Mouse (Mus musculus) embryonic facial prominence, embryonic 10.5 days (tissue): Measurements from ENCODE around the gene Zbed5. TPM values are rescaled to one million over a fixed set of nuclear protein-coding genes. Genes with fewer than 3 reads are reported as not detected.
"Not testable (repeated sequence)": the region's sequence is repeated elsewhere in the genome, so short reads cannot be mapped to it uniquely, and the experiment has no call there.

Source experiments
- DNase-seq: peaks from one replicate; pipeline ENCODE4 v3.0.0-alpha.2; 2017; ENCODE audit warnings: low spot score
- H3K27ac ChIP-seq: fragments of 300-500 bp; sonication (generic); replicated peaks from 2 replicates; pipeline ENCODE4 v1.5.1; 2016; ENCODE audit warnings: mild to moderate bottlenecking
- H3K27me3 ChIP-seq: fragments of 300-500 bp; sonication (generic); replicated peaks from 2 replicates; pipeline ENCODE4 v1.6.1; 2016; ENCODE audit warnings: low read depth, mild to moderate bottlenecking; ENCODE audit not compliant: poor library complexity, severe bottlenecking
- H3K36me3 ChIP-seq: fragments of 300-500 bp; sonication (generic); replicated peaks from 2 replicates; pipeline ENCODE4 v1.6.1; 2016; ENCODE audit warnings: mild to moderate bottlenecking, moderate library complexity
- H3K4me1 ChIP-seq: fragments of 300-500 bp; sonication (generic); 2 replicates; pipeline ENCODE4 v1.6.1; 2016
- H3K4me3 ChIP-seq: fragments of 300-500 bp; sonication (generic); 2 replicates; pipeline ENCODE4 v1.5.1; 2016; ENCODE audit warnings: mild to moderate bottlenecking, moderate library complexity
- H3K9me3 ChIP-seq: fragments of 300-500 bp; sonication (generic); 2 replicates; pipeline ENCODE4 v1.6.1; 2016; ENCODE audit warnings: mild to moderate bottlenecking
- WGBS: fragments of 180-500 bp; shearing (Covaris S2); methylation state at CpG from one replicate; pipeline ENCODE4 v1.1.7; 2016; 5-methylcytosine and 5-hydroxymethylcytosine counted together
- polyA plus RNA-seq: library from polyadenylated mRNA; unstranded; fragments of >200 nt; fragmentation: Nextera tagmentation; extraction: Ambion mirVana; gene quantifications from 2 replicates; pipeline ENCODE4 v1.2.1, GENCODE M21; 2016

Gene Zbed5
- polyA plus RNA-seq, 1 experiment from 2014 or later: 7.4 TPM

DNA sequence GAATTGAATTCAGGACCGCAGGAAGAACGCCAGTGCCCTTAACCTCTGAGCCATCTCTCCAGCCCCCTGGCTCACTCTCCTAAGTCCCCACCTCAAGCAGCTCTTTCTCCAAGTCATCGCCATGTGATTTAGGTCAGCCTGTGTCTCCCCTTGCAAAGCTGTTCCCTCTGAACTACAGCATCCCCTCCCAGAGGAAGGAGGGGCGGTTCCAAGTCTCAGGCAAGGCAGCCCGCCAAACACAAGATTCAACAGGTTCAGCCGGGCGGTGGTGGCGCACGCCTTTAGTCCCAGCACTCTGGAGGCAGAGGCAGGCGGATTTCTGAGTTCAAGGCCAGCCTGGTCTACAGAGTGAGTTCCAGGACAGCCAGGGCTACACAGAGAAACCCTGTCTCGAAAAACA lies 20.0 kb downstream of the Zbed5 start:
- H3K36me3 ChIP-seq, DNase-seq, H3K27ac ChIP-seq, H3K4me1 ChIP-seq, H3K27me3 ChIP-seq, H3K4me3 ChIP-seq, H3K9me3 ChIP-seq: not testable (repeated sequence)
- 85% methylated on average over 11 of the region's 11 CpGs for WGBS

DNA sequence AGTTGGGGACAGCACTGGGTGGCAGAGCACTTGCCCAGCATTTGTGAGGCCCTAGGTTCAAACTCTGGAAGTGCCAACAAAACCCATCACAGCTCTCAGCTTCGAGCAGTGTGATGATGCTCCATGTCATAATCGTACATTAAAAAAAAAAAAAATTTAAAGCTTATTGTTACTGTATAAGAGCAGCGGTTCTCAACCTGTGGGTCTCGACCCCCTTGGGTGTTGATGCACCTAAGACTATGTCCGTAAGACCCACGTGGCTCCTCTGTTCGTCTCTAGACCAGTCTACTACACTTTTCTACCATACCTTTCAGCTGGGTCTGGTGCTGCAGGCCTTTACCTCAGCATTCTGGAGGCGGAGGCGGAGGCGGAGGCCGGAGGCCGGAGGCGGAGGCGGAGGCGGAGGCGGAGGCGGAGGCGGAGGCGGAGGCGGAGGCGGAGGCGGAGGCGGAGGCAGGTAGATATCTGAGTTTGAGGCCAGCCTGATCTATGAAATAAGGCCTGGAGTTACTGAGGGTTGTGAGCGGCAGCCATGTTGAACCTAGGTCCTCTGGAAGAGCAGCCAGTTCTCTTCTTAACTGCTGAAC lies 22.6 kb downstream of the Zbed5 start:
- no peaks in the 10 kb centered on the region for H3K36me3 ChIP-seq

DNA sequence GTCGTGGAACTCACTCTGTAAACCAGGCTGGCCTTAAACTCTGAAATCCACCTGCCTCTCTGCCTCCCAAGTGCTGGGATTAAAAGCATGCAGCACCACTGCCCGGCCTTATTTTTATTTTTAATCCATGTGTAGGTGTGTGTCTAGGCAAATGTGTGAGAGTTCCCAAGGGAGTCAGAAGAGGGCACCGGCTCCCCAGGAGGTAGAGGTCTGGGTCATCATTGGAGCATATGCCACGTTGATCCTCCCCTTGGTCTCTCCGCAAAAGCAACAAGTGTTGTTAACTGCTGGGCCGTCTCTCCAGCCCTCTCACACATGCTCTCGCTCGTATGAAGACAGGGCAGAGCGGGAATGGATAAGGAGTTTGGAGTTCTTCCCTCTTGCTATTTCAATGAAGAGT lies 23.2 kb downstream of the Zbed5 start:
- whole genome bisulfite sequencing: 88% methylated on average over 9 of the region's 9 CpGs
- Histone ChIP-seq H3K27ac (no peak overlapping the region), H3K27me3 (no peaks in the 10 kb centered on the region), H3K4me3 (no peak overlapping the region), H3K36me3 (no peaks in the 10 kb centered on the region), H3K9me3 (no peaks in the 10 kb centered on the region), H3K4me1 (no peaks in the 10 kb centered on the region)
- DNase-seq: no peak

More for the DNA sequence above, 22.6 kb downstream of the Zbed5 start:
- no peak overlapping the region for H3K4me3 ChIP-seq
- H3K27ac ChIP-seq: no peak overlapping the region
- DNase-seq: no peak
- no peaks in the 10 kb centered on the region for H3K27me3 ChIP-seq
- H3K9me3 ChIP-seq: no peaks in the 10 kb centered on the region
- H3K4me1 ChIP-seq: no peaks in the 10 kb centered on the region
- WGBS: 91% methylated on average over 24 of the region's 24 CpGs

DNA sequence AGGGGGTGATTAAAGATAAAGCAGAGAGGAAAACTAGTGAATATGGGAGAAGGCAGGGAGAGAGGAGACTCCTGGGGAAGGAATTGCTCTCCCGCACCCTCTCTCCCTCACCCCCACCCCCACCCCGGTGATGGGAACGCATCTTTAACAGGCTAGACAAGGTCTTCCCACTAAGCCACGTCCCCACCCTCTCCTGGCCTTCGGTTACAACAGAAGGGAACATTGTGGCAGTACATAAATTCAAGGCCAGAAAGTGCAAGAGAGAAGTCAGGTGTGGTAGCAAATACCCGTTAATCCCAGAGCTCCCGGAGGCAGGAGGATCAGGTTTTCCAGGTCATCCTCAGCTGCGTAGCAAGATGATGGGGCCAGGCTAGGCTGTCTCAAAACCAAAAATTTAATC lies 23.8 kb downstream of the Zbed5 start:
- WGBS: 68% methylated on average over 8 of the region's 8 CpGs
- no peak overlapping the region for H3K27ac ChIP-seq
- no peaks in the 10 kb centered on the region for H3K27me3 ChIP-seq
- no peaks in the 10 kb centered on the region for H3K4me1 ChIP-seq
- H3K36me3 ChIP-seq: no peaks in the 10 kb centered on the region
- H3K9me3 ChIP-seq: no peaks in the 10 kb centered on the region
- no peak overlapping the region for H3K4me3 ChIP-seq
- DNase-seq: no peak

DNA sequence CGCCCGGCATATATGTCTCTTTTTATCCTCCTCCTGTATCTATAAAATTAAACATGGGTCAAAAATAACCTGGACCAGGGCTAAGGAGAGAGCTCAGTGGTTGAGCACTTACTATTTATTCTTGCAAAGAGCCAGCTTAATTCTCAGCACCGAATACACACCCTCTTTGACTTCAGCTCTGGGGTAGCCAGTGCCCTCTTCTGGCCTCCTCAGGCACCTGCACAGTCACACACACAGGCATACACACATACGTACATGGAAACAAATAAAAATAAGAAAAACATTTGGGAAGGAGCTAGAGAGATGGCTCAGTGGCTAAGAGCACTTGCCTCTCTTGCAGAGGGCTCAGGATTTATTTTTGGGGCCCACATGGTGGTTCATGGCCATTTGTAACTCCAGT lies 26.4 kb downstream of the Zbed5 start:
- Histone ChIP-seq H3K27ac (no peak overlapping the region), H3K36me3 (no peaks in the 10 kb centered on the region), H3K9me3 (no peaks in the 10 kb centered on the region), H3K27me3 (no peaks in the 10 kb centered on the region), H3K4me1 (no peaks in the 10 kb centered on the region), H3K4me3 (no peak overlapping the region)
- no peak for DNase-seq
- WGBS: 94% methylated on average over 4 of the region's 4 CpGs

DNA sequence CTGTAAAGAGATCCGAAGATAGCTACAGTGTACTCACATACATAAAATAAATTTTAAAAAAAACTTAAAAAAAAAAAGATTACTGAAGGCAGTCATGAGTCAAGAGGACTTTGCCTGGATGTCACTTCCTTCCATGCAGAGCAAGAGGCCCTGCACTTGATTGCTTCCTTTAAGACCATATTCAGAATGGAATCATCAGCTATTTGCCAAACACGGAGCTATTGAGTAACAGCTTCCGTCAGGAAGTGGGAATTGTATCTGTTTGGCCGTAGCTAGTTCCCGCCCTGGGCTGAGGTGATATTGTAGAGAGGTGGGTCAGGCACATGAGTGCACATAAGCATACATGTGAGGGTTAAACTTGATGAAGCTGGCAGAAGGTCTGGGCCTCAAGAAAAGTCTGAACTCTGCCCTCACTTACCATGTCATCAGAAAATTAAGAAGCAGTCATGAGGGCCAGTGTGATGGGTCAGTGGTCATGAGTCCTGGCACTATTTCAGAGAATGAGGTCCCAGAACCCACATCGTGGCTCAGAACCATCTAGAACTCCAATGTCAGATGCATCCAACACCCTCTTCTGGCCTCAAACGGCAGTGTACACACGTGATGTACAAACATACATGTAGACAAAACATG lies 29.4 kb downstream of the Zbed5 start:
- Histone ChIP-seq H3K27ac (no peak overlapping the region), H3K27me3 (no peaks in the 10 kb centered on the region), H3K9me3 (no peaks in the 10 kb centered on the region), H3K4me3 (no peak overlapping the region), H3K36me3 (no peaks in the 10 kb centered on the region), H3K4me1 (no peaks in the 10 kb centered on the region)
- DNase-seq: no peak
- WGBS: 88% methylated on average over 8 of the region's 8 CpGs

DNA sequence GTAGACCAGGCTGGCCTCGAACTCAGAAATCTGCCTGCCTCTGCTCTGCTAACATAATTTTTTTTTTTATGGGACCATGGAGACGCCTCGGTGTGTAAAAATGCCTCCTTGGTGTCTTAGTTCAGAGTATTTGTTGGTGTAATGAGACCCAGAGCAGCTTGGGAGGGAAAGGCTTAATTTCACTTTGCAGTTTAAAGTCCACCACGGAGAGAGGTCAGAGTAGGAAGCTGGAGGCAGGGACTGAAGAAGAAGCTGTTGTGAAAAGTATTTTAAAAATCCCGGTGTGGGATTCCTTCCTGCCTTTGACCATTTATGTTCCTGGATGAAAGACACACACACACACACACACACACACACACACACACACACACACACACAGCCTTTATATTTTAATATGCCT lies 30.4 kb downstream of the Zbed5 start:
- WGBS: 86% methylated on average over 5 of the region's 5 CpGs
- no peaks in the 10 kb centered on the region for H3K9me3 ChIP-seq
- H3K27ac ChIP-seq: no peak overlapping the region
- no peaks in the 10 kb centered on the region for H3K27me3 ChIP-seq
- no peak overlapping the region for H3K4me3 ChIP-seq
- no peaks in the 10 kb centered on the region for H3K4me1 ChIP-seq
- no peaks in the 10 kb centered on the region for H3K36me3 ChIP-seq
- DNase-seq: no peak

DNA sequence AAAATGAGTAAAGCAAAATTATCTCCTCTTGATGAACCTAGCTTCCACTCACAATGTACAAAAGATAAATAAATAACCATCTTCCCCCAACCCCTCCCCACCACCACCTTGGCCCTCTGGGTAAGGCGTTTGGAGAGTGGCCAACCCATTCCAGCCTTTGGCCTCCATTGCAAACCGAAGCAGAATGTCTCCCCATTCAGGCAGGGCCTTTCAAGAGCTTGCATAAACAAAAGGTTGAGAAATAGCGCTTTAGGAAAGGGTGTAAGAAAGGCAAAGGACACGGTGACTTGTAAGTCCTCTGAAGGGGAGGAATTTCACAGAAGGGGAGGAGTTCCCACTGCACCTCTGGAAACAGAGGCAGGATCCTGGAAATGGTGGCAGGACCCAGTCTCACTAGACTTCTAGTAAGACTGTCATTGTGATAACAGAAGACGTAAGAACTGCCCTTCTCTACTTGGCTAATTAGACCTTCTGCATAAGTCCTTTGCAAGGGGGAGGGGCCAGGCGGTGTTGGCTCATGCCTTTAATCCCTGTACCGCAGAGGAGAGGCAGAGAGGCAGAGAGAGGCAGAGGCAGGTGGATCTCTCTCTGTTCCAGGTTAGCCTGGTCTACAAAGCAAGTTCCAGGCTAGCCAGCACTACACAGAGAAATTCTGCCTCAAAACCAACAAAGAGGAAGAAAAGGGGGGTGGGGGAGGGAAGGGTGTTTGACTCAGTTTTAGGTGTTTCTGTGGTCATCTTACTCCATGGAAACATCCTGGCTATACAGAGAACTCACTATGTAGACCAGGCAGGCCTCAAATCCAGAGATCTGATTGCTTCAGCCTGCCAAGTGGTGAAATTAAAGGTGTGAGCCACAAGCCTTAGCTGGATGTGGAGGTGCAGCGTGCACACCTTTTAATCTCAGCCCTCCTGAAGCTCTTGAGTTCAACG lies 34.7 kb downstream of the Zbed5 start:
- Histone ChIP-seq H3K9me3 (no peaks in the 10 kb centered on the region), H3K27ac (no peak overlapping the region), H3K36me3 (no peaks in the 10 kb centered on the region), H3K4me1 (no peaks in the 10 kb centered on the region), H3K4me3 (no peak overlapping the region), H3K27me3 (no peaks in the 10 kb centered on the region)
- 62% methylated on average over 9 of the region's 9 CpGs for WGBS
- DNase-seq: no peak

DNA sequence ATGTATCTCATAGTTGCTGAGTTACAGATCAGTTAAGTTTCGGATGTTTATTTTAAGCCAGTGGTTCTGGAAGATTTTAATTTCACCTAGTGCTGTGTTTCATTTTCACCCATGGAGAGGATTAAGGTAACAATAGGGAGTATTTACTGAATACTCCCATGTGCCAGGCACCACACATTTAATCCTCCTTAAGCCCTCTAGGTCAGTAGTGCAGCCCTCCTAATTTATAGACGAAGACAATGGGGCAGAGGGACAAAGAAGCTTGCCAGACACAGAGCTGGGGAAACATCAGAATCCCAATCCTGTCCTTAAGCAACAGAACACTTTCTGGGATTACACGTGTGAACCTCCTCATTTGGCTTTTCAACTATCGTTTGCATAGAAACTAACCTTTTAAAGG lies 41.4 kb downstream of the Zbed5 start:
- DNase-seq: no peak
- Histone ChIP-seq H3K4me3 (no peak overlapping the region), H3K4me1 (0 out of 2 replicates have a peak, but pooled peaks cover 2% of the 10 kb centered on the region), H3K27ac (no peak overlapping the region), H3K36me3 (no peaks in the 10 kb centered on the region), H3K27me3 (no peaks in the 10 kb centered on the region), H3K9me3 (no peaks in the 10 kb centered on the region)
- 40% methylated on average over 4 of the region's 4 CpGs for WGBS

DNA sequence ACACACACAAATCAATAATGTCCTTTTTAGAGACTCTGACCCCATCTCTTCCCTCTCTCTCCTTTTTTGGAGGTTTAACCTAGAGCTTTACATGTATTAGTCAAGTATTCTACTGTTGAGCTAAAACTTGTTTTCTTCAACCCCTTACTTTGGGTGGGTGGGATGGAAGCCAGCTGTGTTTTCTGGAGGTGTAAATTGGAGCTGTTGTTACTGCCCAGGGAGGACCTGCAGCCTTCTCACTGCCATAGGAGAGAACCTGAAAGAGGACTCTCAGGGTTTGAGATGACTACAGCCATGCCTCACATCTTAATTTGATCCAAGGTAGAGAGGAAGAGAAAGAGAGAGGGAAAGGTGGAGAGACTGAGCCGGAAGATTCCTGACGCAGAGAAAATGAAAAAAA lies 44.8 kb downstream of the Zbed5 start:
- 78% methylated on average over 2 of the region's 2 CpGs for WGBS
- Histone ChIP-seq H3K4me3 (no peak overlapping the region), H3K27ac (no peak overlapping the region), H3K27me3 (no peaks in the 10 kb centered on the region), H3K36me3 (peaks cover 11% of the 10 kb centered on the region), H3K9me3 (no peaks in the 10 kb centered on the region), H3K4me1 (peaks cover 15% of the 10 kb centered on the region)
- no peak for DNase-seq

DNA sequence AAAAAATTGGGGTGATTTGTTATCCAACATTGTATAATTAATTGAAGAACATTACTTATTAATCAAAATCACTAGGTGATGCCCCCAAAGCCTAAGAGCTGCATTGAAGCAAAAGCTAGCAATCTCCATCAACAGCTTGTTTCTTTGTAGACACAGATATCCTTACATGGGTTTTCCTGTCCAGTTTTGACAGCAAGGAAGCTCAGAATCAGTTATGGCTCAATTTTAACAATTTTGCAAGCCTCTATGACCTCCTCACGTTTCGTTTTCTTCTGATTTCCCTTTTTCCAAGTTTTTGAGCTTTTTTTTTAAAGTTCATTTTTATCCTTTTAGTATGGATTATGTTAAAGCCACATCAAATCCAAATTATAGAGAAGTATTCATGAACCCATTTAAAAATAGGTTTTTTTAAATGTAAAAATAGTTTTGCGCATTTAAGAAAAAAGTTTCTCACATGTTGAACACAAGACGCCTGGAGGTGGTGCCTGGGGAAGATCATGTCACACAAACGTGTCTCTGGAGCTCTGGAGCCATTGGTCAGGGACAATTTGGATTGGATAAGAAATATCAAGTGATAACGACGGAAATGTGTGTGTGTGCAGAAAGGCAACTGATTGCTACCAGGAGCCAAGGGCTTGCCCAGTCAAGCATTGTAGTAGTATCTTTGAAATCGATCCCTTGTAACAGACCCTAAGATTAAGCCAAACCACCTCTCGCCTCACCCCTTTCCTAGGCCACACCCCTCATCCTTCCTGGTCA lies 45.4 kb downstream of the Zbed5 start:
- no peak for DNase-seq
- Histone ChIP-seq H3K27ac (peak overlapping the region; percentile 72), H3K36me3 (peaks cover 16% of the 10 kb centered on the region), H3K4me1 (peaks cover 15% of the 10 kb centered on the region), H3K4me3 (peak overlapping the region; percentile 96), H3K9me3 (no peaks in the 10 kb centered on the region), H3K27me3 (no peaks in the 10 kb centered on the region)
- WGBS: 12% methylated on average over 9 of the region's 9 CpGs

DNA sequence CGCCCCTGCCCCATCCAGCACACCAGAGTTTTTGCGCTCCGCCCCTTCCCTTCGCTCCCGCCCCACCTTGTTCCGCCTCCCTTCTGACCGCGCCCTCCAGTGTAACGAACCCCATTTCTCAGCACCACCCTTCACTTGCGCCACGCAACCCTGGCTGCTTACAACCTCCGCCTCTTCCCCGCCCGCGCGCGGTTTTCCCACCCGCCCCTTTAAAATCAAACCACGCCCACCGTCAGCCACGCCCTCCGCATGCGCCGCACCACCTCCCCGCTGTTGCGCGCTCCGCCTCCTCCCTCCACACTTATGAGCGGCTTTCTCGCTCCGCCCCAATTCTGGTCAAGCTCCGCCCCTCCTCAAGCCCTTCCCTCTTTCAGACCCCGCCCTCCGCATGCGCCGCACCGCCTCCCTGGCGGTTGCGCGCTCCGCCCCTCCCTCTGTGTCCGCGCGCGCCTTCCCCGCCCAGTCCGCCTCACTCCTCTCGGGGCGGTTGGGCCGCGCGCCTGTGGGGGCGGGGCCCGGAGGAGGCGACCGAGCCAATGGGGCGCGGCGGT lies 46.0 kb downstream of the Zbed5 start, which contains the start of gene Vkorc1l1:
TSS of gene Vkorc1l1 (plus strand) at position 476 of the 551 bp plus-strand sequence.
- Histone ChIP-seq H3K36me3 (peaks cover 16% of the 10 kb centered on the region), H3K27ac (peak within 1 kb of the TSS; percentile 90), H3K9me3 (no peaks in the 10 kb centered on the region), H3K27me3 (no peaks in the 10 kb centered on the region), H3K4me1 (peaks cover 15% of the 10 kb centered on the region), H3K4me3 (peak within 1 kb of the TSS; percentile 96)
- DNase-seq: peak; percentile 99
- whole genome bisulfite sequencing: under 1% methylated on average over 59 of the region's 59 CpGs
